Mouse (Mus musculus) cerebellum, adult 9-11 months (tissue): Measurements from ENCODE around the gene D630045J12Rik.
A peak's percentile ranks its signal among the peaks of the same experiment; 100 is the strongest.

Experiments
- DNase-seq: peaks from one replicate; pipeline ENCODE4 v3.0.0; 2022

Gene D630045J12Rik

GRCm38 (mm10) chr6:38242295-38242830 lies 11.4 kb downstream of the D630045J12Rik start:
- no peak for DNase-seq

DNA sequence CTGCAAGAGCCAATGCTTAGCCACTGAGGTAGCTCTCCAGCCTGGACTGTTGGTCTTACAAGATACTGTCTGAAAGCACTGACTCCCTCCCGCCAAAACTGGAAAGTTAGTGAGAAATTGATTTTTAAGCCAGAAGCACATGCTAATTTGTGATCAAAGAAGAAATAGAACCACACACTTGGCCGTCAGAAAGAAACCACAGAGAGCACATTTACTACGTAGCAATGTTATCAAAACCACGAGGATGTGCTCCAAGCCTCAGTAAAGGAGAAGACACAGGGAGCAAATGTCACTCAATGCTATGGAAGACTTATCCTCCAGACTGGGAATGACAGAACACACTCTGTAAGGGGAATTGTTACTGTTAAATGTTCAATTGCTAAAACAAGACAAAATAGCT lies 12.3 kb downstream of the D630045J12Rik start:
- DNase-seq: no peak

GRCm38 (mm10) chr6:38240618-38241017 lies 13.2 kb downstream of the D630045J12Rik start:
- DNase-seq: no peak

- peak; percentile 43 for DNase-seq
These were observed 15.4 kb downstream of the D630045J12Rik start for GRCm38 (mm10) chr6:38238382-38238781.

DNA sequence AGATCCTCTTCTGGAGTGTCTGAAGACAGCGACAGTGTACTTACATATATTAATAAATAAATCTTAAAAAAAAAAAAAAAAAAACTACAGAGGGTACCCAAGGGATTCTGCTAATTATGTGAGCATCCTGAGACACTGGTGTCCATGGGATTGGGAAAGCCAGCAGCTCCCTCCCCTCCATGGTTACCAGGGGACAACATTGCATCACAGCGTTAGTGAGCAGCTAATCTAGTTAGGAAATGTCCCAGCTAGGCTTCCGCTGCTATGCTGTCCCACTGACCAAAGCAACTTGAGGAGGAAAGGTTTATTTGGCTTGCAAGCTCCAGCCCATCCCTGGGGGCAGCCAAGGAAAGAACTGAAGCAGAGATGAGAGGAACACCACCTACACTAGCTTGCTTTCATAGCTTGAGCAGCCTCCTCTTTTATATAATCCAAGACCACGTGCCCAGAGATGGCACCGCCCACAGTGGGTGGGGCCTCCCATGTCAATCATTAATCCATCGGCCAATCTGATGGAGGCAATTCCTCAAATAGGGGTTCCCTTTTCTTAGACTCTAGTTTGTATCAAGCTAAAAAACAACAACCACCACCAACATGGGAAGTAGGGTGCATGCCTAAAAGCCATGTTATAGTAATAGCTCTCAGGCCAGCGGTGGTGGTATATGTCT lies 17.7 kb downstream of the D630045J12Rik start:
- no peak for DNase-seq

DNA sequence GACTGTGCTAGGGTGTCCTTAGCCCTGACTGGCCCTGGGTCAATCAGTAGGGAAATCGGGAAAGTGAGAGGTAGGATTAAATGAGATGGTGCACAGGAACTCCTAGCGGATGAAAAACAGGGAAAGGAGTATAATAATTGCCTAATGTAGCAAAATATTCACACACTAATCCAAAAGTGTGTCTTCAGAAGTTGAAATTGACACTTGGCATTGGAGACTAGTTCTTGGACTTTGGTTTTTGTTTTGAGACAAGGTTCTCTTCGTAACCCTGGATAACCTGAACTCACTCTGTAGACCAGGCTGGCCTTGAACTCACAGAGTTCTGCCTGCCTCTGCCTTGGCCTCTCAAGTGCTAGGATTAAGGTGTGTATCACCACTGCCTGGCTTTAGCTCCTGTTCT lies 20.0 kb downstream of the D630045J12Rik start:
- DNase-seq: no peak

- no peak for DNase-seq
These were observed 20.9 kb downstream of the D630045J12Rik start for GRCm38 (mm10) chr6:38232917-38233316.

- no peak for DNase-seq
These were observed 21.8 kb downstream of the D630045J12Rik start for GRCm38 (mm10) chr6:38231994-38232393.

DNA sequence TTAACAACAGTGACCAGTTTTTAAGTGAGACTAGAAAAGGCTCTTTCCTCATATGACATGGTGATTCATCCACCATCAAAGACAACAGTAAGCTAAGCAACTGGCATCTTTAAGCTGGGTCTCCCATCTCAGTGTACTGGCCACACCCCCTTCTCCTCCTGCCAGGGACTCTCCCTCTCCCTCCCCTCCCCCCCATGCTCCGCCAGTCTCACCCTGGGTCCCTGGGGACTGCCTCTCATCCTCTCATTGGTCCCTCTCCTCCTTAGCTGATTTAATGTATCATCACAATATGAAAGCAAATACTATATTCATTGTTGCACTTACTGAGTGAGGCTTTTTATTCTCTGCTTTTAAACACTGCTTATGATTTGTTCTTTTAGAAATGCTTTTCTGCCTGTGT lies 29.7 kb downstream of the D630045J12Rik start:
- no peak for DNase-seq

DNA sequence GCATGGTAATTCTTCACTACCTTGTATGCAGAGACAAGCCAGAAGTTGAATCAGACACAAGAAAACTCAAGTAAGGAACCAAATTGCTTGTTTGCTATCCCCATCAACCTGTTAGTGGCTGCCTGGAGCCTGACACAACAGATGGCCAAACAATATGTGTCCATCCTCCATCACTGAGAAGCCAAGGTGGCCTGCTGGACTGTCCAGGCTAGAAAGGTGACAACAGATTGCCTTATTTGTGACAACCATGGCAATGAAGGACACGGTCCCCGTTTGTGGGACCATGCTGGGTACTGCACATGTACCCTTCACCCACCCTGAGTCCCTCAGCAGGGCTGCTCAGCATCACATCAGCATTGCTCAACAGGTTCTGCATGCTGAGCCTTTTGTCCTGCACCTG lies 34.5 kb downstream of the D630045J12Rik start:
- DNase-seq: peak; percentile 89

DNA sequence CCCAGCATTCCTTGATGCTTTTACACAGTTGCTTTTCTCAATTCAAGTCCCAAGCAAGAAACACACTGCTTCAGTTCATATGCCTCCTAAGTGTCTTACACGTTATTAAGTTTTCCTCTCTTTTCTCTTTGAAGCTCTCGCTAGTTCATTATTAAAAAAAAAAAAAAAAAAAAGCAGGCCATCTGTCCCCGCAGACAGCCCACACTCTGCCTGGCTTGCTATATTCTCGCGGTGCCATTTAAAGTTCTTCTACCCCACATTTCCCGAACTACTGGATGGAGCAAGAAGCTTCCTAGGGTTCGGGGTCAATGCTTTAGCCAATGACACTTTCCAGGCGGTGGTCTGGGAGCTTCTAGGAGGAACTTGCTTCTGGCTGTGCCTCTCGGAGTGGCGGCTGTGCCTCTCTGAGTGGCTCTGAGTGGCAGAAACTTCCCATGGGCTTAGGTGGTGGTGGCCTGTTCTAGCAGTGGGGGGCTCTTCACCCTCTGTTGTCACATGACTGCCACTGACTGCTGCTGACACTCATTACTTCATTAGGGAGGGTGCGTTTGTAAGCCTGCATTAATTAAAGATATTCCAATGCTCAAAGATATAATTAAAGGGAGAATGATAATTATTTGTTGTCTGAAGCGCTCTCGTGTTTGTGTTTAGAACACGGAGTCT lies 38.2 kb downstream of the D630045J12Rik start:
- DNase-seq: no peak

GRCm38 (mm10) chr6:38207621-38208020 lies 46.2 kb downstream of the D630045J12Rik start:
- no peak for DNase-seq

DNA sequence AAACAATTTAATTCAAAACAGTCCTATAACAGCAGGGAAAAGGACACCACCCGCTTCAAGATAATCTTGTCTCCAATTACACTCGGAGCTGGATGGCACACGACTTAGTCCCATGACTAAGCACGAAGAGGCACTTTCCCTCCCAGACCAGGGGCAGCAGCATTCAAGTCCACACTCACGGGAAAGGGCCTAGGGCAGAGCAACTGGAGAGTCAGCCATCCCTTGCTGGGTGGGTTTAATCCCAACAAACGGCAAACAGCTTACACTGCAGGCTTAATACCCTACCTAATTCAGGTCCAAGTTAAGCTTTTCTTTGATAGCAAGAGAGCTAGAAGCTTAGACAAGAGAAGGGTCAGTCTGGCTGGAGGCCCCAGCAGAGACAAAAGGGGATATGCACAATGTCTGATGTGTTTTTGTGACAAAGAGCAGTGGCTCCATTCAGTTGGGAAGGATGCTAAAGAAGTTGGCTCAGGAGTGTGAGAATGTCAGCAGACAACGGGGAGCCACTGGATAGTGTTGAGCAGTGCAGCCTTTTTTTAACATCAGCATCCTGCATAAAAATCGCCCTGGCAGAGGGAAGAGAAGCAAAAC lies 46.8 kb downstream of the D630045J12Rik start:
- DNase-seq: no peak

DNA sequence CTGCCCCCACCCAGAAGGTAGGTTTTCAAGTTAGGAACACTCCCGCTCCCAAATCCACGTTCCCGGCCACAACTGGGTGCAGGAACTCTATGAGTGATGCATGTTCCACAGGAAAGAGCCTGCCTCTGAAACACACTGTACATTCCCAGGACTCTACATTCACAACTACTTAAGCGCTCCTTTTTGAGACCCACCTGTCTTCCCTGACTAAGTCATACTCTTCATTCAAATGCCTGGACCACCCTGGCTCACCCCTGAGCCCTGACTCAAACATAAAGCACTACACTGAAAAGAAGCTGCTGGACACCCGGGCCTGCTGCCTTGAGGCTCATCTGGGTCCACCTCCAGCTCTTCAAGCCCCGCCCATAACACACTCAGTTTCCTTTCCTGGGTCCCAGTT lies 48.4 kb downstream of the D630045J12Rik start:
- no peak for DNase-seq

GRCm38 (mm10) chr6:38203820-38204219 lies 50.0 kb downstream of the D630045J12Rik start:
- no peak for DNase-seq

- no peak for DNase-seq
These were observed 51.0 kb downstream of the D630045J12Rik start for GRCm38 (mm10) chr6:38202816-38203215.

- no peak for DNase-seq
These were observed 52.3 kb downstream of the D630045J12Rik start for GRCm38 (mm10) chr6:38201495-38201894.

- no peak for DNase-seq
These were observed 54.2 kb downstream of the D630045J12Rik start for GRCm38 (mm10) chr6:38199599-38199998.

- no peak for DNase-seq
These were observed 55.1 kb downstream of the D630045J12Rik start for GRCm38 (mm10) chr6:38198727-38199126.

DNA sequence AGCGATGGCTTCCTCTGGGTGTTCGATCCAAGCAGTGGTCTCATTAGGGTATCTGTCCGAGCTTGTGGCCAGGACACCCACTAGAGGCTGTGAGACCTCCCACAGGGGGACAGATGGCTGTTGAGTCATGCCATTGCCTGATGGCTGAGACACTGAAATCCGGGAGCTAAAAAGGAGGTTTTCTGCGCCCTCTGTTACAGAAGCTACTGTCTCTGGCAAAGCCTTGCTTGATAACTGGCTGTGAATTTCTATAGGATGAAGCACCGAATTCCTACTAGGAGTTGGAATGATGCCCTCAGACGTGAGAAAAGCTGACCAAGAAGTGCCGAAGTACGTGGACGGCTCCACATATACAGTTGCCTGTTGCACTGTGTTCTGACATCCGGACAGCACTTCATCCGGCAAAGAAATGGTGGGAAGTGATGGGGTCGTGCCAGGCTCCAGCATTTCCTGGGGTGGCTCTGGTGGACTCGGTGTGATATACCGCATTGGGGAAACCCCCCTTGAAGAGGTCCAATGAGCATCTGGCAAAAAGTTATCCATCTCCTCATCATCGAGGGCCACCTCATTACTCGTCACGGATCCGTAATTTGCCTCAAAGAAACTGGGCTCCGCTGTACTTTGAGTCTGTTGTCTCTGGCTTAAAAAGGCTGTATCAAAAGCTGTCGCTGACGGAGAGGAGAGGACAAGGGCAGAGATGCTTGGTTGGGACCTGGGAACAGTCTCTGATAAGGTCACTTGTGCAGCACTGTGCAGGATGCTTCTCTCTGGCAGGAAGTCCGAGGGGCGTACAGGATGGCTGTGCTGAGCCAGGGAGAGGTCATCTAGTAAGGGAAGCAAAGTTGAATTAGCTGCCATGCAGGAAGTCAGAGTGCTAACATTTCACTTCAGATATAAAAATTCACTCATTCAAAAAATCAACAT lies 57.3 kb downstream of the D630045J12Rik start:
- peak; percentile 89 for DNase-seq

DNA sequence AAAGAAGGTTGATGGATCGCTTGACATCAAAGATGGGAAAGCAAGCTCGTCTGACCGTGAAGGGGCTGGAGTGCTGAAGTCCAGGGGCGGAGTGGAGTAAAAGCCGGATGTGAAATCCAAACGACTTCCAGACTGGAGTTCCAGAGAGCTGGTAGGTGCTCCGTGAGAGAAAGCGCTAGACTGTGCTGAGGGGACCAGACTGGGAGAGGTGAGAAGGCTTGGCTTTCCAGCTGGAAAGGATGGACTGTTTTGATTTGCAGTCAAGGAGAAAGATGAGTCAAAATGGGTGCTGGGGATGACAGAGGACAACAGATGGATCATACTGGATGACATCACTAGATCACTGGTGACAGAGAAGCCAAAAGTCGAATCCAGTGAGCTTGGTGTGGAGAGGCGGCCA lies 58.5 kb downstream of the D630045J12Rik start:
- DNase-seq: no peak

- no peak for DNase-seq
These were observed 59.8 kb downstream of the D630045J12Rik start for GRCm38 (mm10) chr6:38194046-38194445.

DNA sequence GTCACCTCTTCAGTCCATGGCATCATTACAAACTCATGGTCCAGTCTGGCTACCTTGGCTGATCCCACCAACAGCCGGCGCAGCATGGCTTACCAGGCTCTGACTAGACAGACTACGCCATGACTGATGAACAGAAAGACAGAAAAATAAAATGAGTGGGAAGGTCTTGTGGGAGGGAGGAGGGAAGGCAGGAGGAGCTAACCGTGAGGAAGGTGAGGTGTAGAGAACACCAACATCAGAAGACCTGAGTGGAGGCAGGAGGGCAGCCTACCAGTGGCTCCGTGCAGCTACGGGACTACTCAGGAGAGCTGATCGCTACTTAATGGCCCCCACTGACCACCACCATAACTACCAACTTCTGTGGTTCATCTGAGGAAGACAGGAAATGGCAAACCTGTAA lies 60.9 kb downstream of the D630045J12Rik start:
- no peak for DNase-seq
